Mouse (Mus musculus): ENCODE results near the gene Kbtbd7. TPM values are rescaled to one million over a fixed set of nuclear protein-coding genes. Genes with fewer than 3 reads are reported as not detected.
"Not testable (repeated sequence)": the region's sequence is repeated elsewhere in the genome, so short reads cannot be mapped to it uniquely, and the experiment has no call there.

The Kbtbd7 gene
- polyA plus RNA-seq, 1 experiment from 2014 or later = 9.7 TPM

- 89% methylated on average over 6 of the region's 6 CpGs for WGBS
- no peak for TF ChIP-seq CTCF (IDR thresholded peaks at IDR 0.05; ENCODE audit: low read depth)
- H3K9me3 ChIP-seq (replicated peaks; ENCODE audit: low read length) = no peaks in the 10 kb centered on the region
- H3K27me3 ChIP-seq (ENCODE audit: insufficient read depth, low read length) = no peaks in the 10 kb centered on the region
- H3K36me3 ChIP-seq (ENCODE audit: insufficient read depth, low read length) = peaks cover 10% of the 10 kb centered on the region; the same call in 1 of the 2 replicates
- no peak overlapping the region for H3K9ac ChIP-seq (ENCODE audit: low read depth, low read length)
- no peak overlapping the region for H3K27ac ChIP-seq
- no peak for DNase-seq (ENCODE audit: low spot score)
- no peak for ATAC-seq (replicated peaks; ENCODE audit: low FRiP score, low read depth)
- no peaks in the 10 kb centered on the region for H3K4me1 ChIP-seq (replicated peaks; ENCODE audit: insufficient read depth, low read length)
- no peak overlapping the region for H3K4me3 ChIP-seq (replicated peaks; ENCODE audit: low read depth, low read length)
- no peak overlapping the region for H3K4me2 ChIP-seq (ENCODE audit: low read length)
Observed at GRCm38 (mm10) chr14:79413121-79413520, 13.2 kb upstream of the Kbtbd7 start.

DNA sequence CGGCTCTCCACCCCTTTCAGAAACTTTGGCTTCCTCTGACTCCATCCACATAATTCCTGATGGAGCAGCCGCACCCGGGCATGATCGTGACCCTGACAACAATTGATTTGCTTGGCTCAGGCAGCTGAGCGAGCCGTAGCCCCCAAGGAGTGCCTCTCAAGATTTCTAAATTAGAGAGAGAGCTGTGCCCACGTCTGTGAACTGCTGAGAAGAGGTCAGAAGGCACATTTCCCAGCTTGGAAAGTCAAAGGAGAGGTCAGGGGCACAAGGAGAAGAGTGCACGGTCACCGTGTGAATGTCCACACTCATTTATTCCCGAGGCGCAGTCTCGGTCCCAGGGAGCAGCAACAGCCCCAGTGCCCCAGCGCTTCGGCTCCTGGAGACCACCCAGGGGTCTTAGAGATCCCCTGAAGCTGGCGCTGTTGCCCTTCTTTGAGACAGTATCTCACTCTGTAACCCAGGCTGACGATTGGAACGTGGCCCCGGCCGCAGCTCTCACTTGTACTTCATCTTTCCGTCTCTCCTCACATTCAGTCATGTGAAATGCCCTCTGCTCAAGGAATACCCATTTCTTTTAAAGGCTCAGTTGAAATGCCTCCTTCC is 6.1 kb upstream of the Kbtbd7 start:
- H3K9ac ChIP-seq (ENCODE audit: low read depth, low read length) = no peak overlapping the region
- H3K9me3 ChIP-seq (replicated peaks; ENCODE audit: low read length) = no peaks in the 10 kb centered on the region
- ATAC-seq (replicated peaks; ENCODE audit: low FRiP score, low read depth) = no peak
- WGBS = 67% methylated on average over 20 of the region's 20 CpGs
- H3K4me2 ChIP-seq (ENCODE audit: low read length) = no peak overlapping the region
- H3K27me3 ChIP-seq (ENCODE audit: insufficient read depth, low read length) = no peaks in the 10 kb centered on the region
- no peak for DNase-seq (ENCODE audit: low spot score)
- H3K27ac ChIP-seq = no peak overlapping the region
- no peak for TF ChIP-seq CTCF (IDR thresholded peaks at IDR 0.05; ENCODE audit: low read depth)
- peaks cover 7% of the 10 kb centered on the region; the same call in 1 of the 2 replicates for H3K36me3 ChIP-seq (ENCODE audit: insufficient read depth, low read length)
- no peaks in the 10 kb centered on the region for H3K4me1 ChIP-seq (replicated peaks; ENCODE audit: insufficient read depth, low read length)
- no peak overlapping the region for H3K4me3 ChIP-seq (replicated peaks; ENCODE audit: low read depth, low read length)

DNA sequence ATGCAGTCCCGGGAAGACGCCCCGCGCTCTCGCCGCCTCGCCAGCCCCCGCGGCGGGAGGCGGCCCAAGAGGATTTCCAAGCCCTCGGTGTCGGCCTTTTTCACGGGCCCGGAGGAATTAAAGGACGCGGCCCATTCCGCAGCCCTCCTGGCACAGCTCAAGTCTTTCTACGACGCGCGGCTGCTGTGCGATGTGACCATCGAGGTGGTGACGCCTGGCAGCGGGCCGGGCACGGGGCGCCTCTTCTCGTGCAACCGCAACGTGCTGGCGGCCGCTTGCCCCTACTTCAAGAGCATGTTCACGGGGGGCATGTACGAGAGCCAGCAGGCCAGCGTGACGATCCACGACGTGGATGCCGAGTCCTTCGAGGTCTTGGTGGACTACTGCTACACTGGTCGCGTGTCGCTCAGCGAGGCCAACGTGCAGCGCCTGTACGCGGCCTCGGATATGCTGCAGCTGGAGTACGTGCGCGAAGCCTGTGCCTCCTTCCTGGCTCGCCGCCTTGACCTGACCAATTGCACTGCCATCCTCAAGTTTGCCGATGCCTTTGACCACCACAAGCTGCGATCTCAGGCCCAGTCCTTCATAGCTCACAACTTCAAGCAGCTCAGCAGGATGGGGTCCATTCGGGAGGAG is 537 bp downstream of the Kbtbd7 start:
- 84% methylated on average over 5 of the region's 59 CpGs for WGBS
- peak; percentile 5; the same call in 1 of the 2 replicates for ATAC-seq (replicated peaks; ENCODE audit: low FRiP score, low read depth)
- peak overlapping the region; percentile 36 for H3K4me3 ChIP-seq (replicated peaks; ENCODE audit: low read depth, low read length)
- H3K27me3 ChIP-seq (ENCODE audit: insufficient read depth, low read length); H3K9me3 ChIP-seq (replicated peaks; ENCODE audit: low read length); DNase-seq (ENCODE audit: low spot score); H3K4me1 ChIP-seq (replicated peaks; ENCODE audit: insufficient read depth, low read length); H3K36me3 ChIP-seq (ENCODE audit: insufficient read depth, low read length): not testable (repeated sequence)
- peak overlapping the region; percentile 81 for H3K27ac ChIP-seq
- peak overlapping the region; percentile 50 for H3K4me2 ChIP-seq (ENCODE audit: low read length)
- peak overlapping the region; percentile 54 for H3K9ac ChIP-seq (ENCODE audit: low read depth, low read length)

DNA sequence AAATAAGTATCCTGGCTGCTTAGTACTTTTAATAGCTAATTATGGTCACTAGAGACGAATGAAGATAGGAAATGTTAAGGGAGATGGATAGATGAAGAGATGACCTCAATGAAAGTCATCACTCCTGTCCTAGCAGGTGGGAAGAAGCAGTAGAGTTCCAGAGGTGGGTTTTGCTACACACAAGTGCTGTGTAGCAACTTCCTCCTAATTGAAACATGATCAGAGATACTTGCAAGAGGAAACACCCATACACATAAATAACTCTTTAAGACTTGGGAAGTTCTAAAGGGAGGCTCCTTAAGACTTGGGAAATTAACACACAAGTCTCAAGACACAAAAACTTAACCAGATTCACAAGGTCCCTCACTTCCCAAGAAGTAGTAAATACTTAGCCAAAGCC is 7.8 kb downstream of the Kbtbd7 start:
- Histone ChIP-seq H3K27me3 (ENCODE audit: insufficient read depth, low read length) (no peaks in the 10 kb centered on the region), H3K36me3 (ENCODE audit: insufficient read depth, low read length) (no peaks in the 10 kb centered on the region), H3K4me2 (ENCODE audit: low read length) (no peak overlapping the region), H3K27ac (no peak overlapping the region), H3K4me1 (replicated peaks; ENCODE audit: insufficient read depth, low read length) (no peaks in the 10 kb centered on the region), H3K9me3 (replicated peaks; ENCODE audit: low read length) (no peaks in the 10 kb centered on the region), H3K4me3 (replicated peaks; ENCODE audit: low read depth, low read length) (no peak overlapping the region), H3K9ac (ENCODE audit: low read depth, low read length) (no peak overlapping the region)
- DNase-seq (ENCODE audit: low spot score) = no peak
- 76% methylated on average over 1 of the region's 1 CpGs for WGBS
- ATAC-seq (replicated peaks; ENCODE audit: low FRiP score, low read depth) = no peak
- TF ChIP-seq CTCF (IDR thresholded peaks at IDR 0.05; ENCODE audit: low read depth) = no peak

DNA sequence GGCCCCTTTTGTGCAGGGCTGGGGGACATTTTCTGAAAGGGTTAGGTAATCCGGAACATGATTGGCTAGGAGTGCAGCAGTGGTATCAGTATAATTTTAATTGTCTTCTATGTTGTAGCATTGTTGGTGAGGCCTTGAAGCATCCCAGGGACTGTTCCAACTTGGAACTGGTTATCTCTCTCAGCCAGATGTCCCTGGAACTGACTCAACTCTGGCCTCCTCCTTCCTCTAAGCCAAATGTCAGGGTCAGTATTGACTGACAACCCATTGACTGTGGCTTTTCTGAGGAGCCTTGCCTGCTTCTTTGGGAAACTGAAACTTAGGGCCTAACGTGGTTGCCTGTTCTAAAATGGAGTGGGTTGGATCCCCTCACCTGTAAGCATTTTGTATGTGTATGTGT is 14.3 kb downstream of the Kbtbd7 start:
- Histone ChIP-seq H3K9ac (ENCODE audit: low read depth, low read length) (no peak overlapping the region), H3K36me3 (ENCODE audit: insufficient read depth, low read length) (no peaks in the 10 kb centered on the region), H3K4me2 (ENCODE audit: low read length) (no peak overlapping the region), H3K9me3 (replicated peaks; ENCODE audit: low read length) (no peaks in the 10 kb centered on the region), H3K27ac (no peak overlapping the region), H3K4me1 (replicated peaks; ENCODE audit: insufficient read depth, low read length) (no peaks in the 10 kb centered on the region), H3K27me3 (ENCODE audit: insufficient read depth, low read length) (no peaks in the 10 kb centered on the region), H3K4me3 (replicated peaks; ENCODE audit: low read depth, low read length) (no peak overlapping the region)
- WGBS = 80% methylated on average over 2 of the region's 2 CpGs
- DNase-seq (ENCODE audit: low spot score) (no peak), ATAC-seq (replicated peaks; ENCODE audit: low FRiP score, low read depth) (no peak)
- no peak for TF ChIP-seq CTCF (IDR thresholded peaks at IDR 0.05; ENCODE audit: low read depth)

GRCm38 (mm10) chr14:79441441-79441840 is 15.1 kb downstream of the Kbtbd7 start:
- H3K4me2 ChIP-seq (ENCODE audit: low read length) = no peak overlapping the region
- no peaks in the 10 kb centered on the region for H3K4me1 ChIP-seq (replicated peaks; ENCODE audit: insufficient read depth, low read length)
- no peaks in the 10 kb centered on the region for H3K27me3 ChIP-seq (ENCODE audit: insufficient read depth, low read length)
- no peak for TF ChIP-seq CTCF (IDR thresholded peaks at IDR 0.05; ENCODE audit: low read depth)
- no peak overlapping the region for H3K9ac ChIP-seq (ENCODE audit: low read depth, low read length)
- H3K36me3 ChIP-seq (ENCODE audit: insufficient read depth, low read length) = no peaks in the 10 kb centered on the region
- no peak for DNase-seq (ENCODE audit: low spot score)
- no peak overlapping the region for H3K4me3 ChIP-seq (replicated peaks; ENCODE audit: low read depth, low read length)
- no peaks in the 10 kb centered on the region for H3K9me3 ChIP-seq (replicated peaks; ENCODE audit: low read length)
- WGBS = 71% methylated on average over 5 of the region's 5 CpGs
- no peak for ATAC-seq (replicated peaks; ENCODE audit: low FRiP score, low read depth)
- no peak overlapping the region for H3K27ac ChIP-seq
